Mouse (Mus musculus) testis, adult 2 months (tissue): ENCODE measurements around the gene Neu2.

Source experiments
- CTCF ChIP-seq: fragments of 200-500 bp; IDR thresholded peaks from 2 replicates; pipeline ENCODE4 v1.5.1; 2012; ENCODE audit warnings: low read depth, mild to moderate bottlenecking, inconsistent platforms, low read length, moderate library complexity; ENCODE audit not compliant: control insufficient read depth, insufficient read depth, insufficient replicate concordance
- POLR2A ChIP-seq: fragments of 200-500 bp; IDR thresholded peaks from 2 replicates; pipeline ENCODE4 v1.6.1; 2012; ENCODE audit warnings: low read depth, mild to moderate bottlenecking, inconsistent platforms, low read length, moderate library complexity; ENCODE audit not compliant: control insufficient read depth

GRCm38 (mm10) chr1:87562967-87563366 is 53.3 kb downstream of the Neu2 start:
- TF ChIP-seq CTCF: no peak
- TF ChIP-seq POLR2A: no peak
